Mouse (Mus musculus): ENCODE measurements at regions not wholly inside any gene's neighbourhood (a gene's known extent, or its start where the extent isn't known, plus 50 kb on each side); places are given as distances from the start of the nearest gene placed in this dataset.

GRCm38 (mm10) chr14:37950212-37950876 is 815.3 kb upstream of the Ghitm start:
- DNase-seq, result peak; percentile 3
